Mouse (Mus musculus): ENCODE data around the gene Zfp526. TPM values are rescaled to one million over a fixed set of nuclear protein-coding genes. Genes with fewer than 3 reads are reported as not detected.

The Zfp526 gene
- total RNA-seq, 2 experiments from 2014 or later, result 4.9 to 10.0 TPM

DNA sequence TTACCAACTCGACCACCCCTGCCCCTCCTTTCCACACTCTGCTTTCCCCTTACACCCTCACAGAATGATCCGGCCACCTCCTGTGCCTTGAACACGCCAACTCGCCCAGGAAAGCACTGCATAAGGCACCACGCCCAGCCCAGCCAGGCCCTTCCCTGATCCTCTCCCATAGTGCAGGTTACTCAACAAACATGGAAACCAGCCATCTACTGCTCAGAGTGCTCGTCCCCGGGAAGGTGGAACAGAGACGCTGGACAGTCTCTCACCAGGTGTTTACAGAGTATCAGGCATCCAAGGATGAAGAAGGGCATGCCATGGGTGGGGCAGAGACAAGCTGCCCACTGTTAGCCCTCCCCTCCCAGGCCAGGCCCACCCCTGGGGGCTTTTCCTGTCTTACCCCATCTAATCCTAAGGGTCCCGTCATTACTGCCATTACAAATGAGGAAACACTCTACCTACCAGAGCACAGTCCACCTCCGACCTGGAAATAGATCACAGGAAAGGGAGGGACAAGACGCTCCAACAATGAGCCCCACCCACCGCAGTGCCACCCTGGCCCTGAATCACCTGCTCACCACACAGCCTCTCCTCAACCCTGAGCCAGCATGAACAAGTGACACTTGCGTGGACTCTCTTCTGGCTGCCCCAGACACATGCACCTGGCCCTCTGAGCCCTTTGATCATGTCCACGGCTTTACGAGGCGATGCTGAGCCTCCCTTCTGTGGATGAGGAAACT, 15.0 kb upstream of the Zfp526 start:
- ATAC-seq (replicated peaks; ENCODE audit: poor library complexity, severe bottlenecking), result 0 out of 2 replicates have a peak, but pooled peaks have one; percentile 4

- no peak for ATAC-seq (replicated peaks; ENCODE audit: poor library complexity, severe bottlenecking)
These were observed 12.0 kb upstream of the Zfp526 start for GRCm38 (mm10) chr7:25209161-25209622.

GRCm38 (mm10) chr7:25210482-25210881, 10.7 kb upstream of the Zfp526 start:
- no peak for ATAC-seq (replicated peaks; ENCODE audit: poor library complexity, severe bottlenecking)

GRCm38 (mm10) chr7:25213099-25213498, 8.1 kb upstream of the Zfp526 start:
- ATAC-seq (replicated peaks; ENCODE audit: poor library complexity, severe bottlenecking), result peak; percentile 76

DNA sequence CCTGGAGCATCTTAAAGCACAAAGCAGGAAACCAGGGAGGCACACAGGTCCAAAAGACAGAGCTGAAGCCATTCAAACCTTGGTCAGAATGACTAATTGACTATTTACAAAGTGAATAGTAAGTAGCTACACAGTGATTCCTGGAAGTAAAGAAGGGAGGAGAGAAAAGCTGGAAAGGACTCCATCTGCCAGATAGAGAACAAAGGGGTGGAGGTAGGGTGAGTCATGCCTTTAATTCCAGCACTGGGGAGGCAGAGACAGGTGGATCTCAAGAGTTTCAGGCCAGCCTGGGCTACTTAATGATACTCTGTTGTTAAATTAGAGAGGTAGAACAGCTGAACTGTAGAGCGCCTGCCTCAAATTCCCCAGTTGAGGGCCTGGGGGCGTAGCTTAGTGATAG, 7.1 kb upstream of the Zfp526 start:
- ATAC-seq (replicated peaks; ENCODE audit: poor library complexity, severe bottlenecking), result no peak

GRCm38 (mm10) chr7:25217653-25218395, 3.4 kb upstream of the Zfp526 start:
- peak; percentile 20 for ATAC-seq (replicated peaks; ENCODE audit: poor library complexity, severe bottlenecking)

- peak; percentile 10 for ATAC-seq (replicated peaks; ENCODE audit: poor library complexity, severe bottlenecking)
These were observed 2.4 kb upstream of the Zfp526 start for GRCm38 (mm10) chr7:25218705-25219415.

- ATAC-seq (replicated peaks; ENCODE audit: poor library complexity, severe bottlenecking), result no peak
These were observed 1.8 kb upstream of the Zfp526 start for GRCm38 (mm10) chr7:25219416-25219750.

- ATAC-seq (replicated peaks; ENCODE audit: poor library complexity, severe bottlenecking), result peak; percentile 52
These were observed 1.3 kb upstream of the Zfp526 start for GRCm38 (mm10) chr7:25219756-25220456.

GRCm38 (mm10) chr7:25220457-25221101, 646 bp upstream of the Zfp526 start, which contains the start of gene Dedd2:
Dedd2 (minus strand) TSS chr7:25220615.
- peak; percentile 9 for ATAC-seq (replicated peaks; ENCODE audit: poor library complexity, severe bottlenecking)

- ATAC-seq (replicated peaks; ENCODE audit: poor library complexity, severe bottlenecking), result no peak
These were observed 1.2 kb downstream of the Zfp526 start for GRCm38 (mm10) chr7:25222275-25222967.

GRCm38 (mm10) chr7:25227523-25228300, 6.5 kb downstream of the Zfp526 start:
- ATAC-seq (replicated peaks; ENCODE audit: poor library complexity, severe bottlenecking), result no peak

- no peak for ATAC-seq (replicated peaks; ENCODE audit: poor library complexity, severe bottlenecking)
These were observed 9.6 kb downstream of the Zfp526 start for GRCm38 (mm10) chr7:25230690-25231285.

DNA sequence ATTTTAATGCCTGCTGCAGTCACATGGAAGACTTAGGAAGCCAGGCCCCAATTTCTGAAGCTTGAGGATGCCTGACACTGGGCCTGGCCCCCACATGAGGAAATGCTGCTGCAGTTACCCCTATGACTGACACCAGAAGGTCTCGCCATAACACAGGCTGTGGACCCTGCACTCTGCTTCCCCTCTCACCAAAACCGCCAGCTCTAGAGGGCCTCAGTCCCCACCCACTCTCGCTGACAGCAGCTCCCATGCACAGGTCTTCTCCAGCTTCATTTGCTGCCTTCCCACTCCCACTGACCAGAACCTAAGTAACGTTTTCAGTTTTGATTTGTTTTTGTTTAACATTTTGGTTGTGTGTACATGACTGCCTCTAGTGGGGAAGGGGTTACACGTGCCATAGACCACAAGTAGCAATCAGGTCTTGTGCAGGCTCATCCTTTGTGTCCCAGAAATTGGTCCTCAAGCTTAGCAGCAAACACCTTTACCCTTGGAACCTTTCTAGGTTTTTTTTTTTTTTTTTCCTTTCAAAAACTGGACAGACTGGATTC, 10.9 kb downstream of the Zfp526 start:
- no peak; the same call in 1 of the 2 replicates for ATAC-seq (replicated peaks; ENCODE audit: poor library complexity, severe bottlenecking)

DNA sequence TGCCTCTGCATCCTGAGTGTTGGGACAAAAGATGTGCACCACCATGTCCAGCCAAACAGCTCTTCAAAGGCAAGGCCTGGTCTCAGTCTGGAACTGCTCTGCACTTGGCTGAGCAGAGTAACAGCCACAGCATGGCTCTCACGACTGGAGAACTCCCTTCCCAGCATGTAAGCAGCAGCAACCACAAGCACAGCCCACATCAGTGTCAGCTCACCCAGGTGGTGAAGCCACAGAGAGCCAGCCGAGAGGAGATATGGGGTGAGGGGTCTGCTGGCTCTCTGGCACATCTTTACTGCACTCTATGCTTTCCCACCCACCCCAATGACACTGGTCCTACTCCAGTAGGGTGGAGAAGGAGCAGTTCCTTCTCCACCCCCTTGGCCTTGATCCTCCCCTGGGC, 11.8 kb downstream of the Zfp526 start:
- no peak for ATAC-seq (replicated peaks; ENCODE audit: poor library complexity, severe bottlenecking)

DNA sequence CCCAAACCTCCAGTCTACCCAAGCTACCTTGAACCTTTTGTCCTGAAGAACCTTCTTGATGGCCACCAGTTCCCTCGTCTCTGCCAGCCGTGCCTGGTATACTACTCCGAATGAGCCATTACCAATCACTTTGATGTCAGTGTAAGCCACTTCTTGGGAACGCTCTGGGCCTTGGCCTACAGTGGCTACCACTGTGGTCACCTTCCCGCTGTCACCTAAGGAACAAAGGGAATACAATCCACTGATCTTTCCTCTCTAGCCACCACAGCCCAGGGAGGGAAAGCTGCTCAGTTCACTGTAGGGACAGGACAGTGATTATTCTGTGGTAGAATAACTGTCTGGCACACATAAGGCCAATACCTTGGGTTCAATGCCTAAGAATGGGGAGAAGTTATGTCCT, 14.3 kb downstream of the Zfp526 start:
- no peak for ATAC-seq (replicated peaks; ENCODE audit: poor library complexity, severe bottlenecking)

- ATAC-seq (replicated peaks; ENCODE audit: poor library complexity, severe bottlenecking), result peak; percentile 69
These were observed 16.2 kb downstream of the Zfp526 start, which contains the start of gene Gsk3a for GRCm38 (mm10) chr7:25237249-25238014. Gsk3a (minus strand) TSS chr7:25237851.

Data from granulocyte monocyte progenitor cell, adult 5-6 weeks (primary cell).